ENCODE assay signal across 33 mouse cellular contexts in the genomic region with DNA sequence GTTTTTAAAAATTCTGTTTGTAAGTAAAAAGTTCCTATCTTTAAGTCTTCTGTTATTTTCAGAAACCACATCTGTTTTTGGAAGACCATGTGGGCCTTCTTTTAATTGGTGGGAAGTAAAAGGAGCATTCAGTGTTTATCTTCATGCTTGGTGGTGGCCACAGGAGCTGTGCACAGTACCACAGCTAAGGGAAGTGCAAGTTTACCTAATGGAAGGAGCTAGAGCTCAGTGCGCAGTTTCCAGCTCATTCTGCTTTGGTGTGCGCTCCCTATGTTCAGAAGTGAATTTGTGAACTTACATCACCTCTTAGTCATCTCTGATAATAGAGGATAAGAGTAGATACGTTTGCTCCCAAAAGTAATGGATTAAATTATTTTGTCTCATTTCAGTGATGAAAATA. TPM values are rescaled to one million over a fixed set of nuclear protein-coding genes. Genes with fewer than 3 reads are reported as not detected.
DNase-seq lines count a peak whose midpoint lies in the region; ATAC-seq and TF ChIP-seq lines count a peak whose summit lies in the region.
"Had no signal": no experiment of that assay in that cellular context is flagged by ENCODE, and none has a peak within 500 bp of the region (broad histone marks: within the 10 kb centered on the region; RNA-seq: fewer than 3 reads in every experiment).

No protein-coding gene starts in this region.

- H3K4me2 ChIP-seq in intestine, embryonic 15.5 days (replicated peaks) = no peak overlapping the region
- no peak overlapping the region; the same call in 1 of the 2 replicates for H3K4me2 ChIP-seq in intestine, postnatal 0 days (replicated peaks; ENCODE audit: low read depth)
- no peak overlapping the region for H3K4me2 ChIP-seq in stomach, embryonic 16.5 days (ENCODE audit: low read depth, low read length)
- H3K4me2 ChIP-seq: embryonic facial prominence, embryonic 12.5 days; embryonic facial prominence, embryonic 15.5 days; heart, embryonic 11.5 days; hindbrain, embryonic 12.5 days; hindbrain, embryonic 15.5 days had no signal

- H3K36me3 ChIP-seq in intestine, embryonic 15.5 days = no peaks in the 10 kb centered on the region
- H3K36me3 ChIP-seq in intestine, postnatal 0 days (ENCODE audit: control insufficient read depth, insufficient read depth) = no peaks in the 10 kb centered on the region
- no peaks in the 10 kb centered on the region for H3K36me3 ChIP-seq in stomach, embryonic 16.5 days (ENCODE audit: control insufficient read depth, insufficient read depth, low read length)
- H3K36me3 ChIP-seq: embryonic facial prominence, embryonic 12.5 days; embryonic facial prominence, embryonic 15.5 days; hindbrain, embryonic 12.5 days; hindbrain, embryonic 15.5 days had no signal

- 70% methylated on average over 3 of the region's 3 CpGs for WGBS in intestine, embryonic 15.5 days
- WGBS in intestine, postnatal 0 days = 54% methylated on average over 3 of the region's 3 CpGs
- WGBS in stomach, embryonic 16.5 days = 70% methylated on average over 3 of the region's 3 CpGs

- DNase-seq in left cerebral cortex, adult 8-10 months (ENCODE audit: low spot score in 2 of 2) = no peak
- no peak for DNase-seq in lung, adult 18-20 months
- DNase-seq in right cerebral cortex, adult 2 months (ENCODE audit: low spot score in 2 of 2) = no peak
- DNase-seq: adrenal gland, adult 8-10 months; adrenal gland, postnatal 25 days; cerebellum, adult 18-20 months; cerebellum, adult 9-10 months; cerebellum, postnatal 14 days; forebrain, postnatal 0 days; gastrocnemius, adult 2 months; gastrocnemius, postnatal 14 days; heart, adult 11 months had no signal

- H3K4me3 ChIP-seq in intestine, embryonic 15.5 days (replicated peaks) = no peak overlapping the region
- no peak overlapping the region for H3K4me3 ChIP-seq in intestine, postnatal 0 days (ENCODE audit: low read depth, low read length)
- H3K4me3 ChIP-seq in stomach, embryonic 16.5 days (replicated peaks; ENCODE audit: low read length) = no peak overlapping the region
- H3K4me3 ChIP-seq: embryonic facial prominence, embryonic 12.5 days; embryonic facial prominence, embryonic 15.5 days; gastrocnemius, adult 2 months; hindbrain, embryonic 12.5 days; hindbrain, embryonic 15.5 days had no signal

- H3K27me3 ChIP-seq in intestine, embryonic 15.5 days (replicated peaks) = no peaks in the 10 kb centered on the region
- H3K27me3 ChIP-seq in intestine, postnatal 0 days (replicated peaks; ENCODE audit: control insufficient read depth, insufficient read depth, low read length) = no peaks in the 10 kb centered on the region
- H3K27me3 ChIP-seq in stomach, embryonic 16.5 days (ENCODE audit: control insufficient read depth, insufficient read depth, low read length) = no peaks in the 10 kb centered on the region
- H3K27me3 ChIP-seq: embryonic facial prominence, embryonic 12.5 days; embryonic facial prominence, embryonic 15.5 days; hindbrain, embryonic 12.5 days; hindbrain, embryonic 15.5 days had no signal

- ATAC-seq in intestine, embryonic 15.5 days = peak; percentile 88
- 0 out of 2 replicates have a peak, but pooled peaks have one; percentile 36 for ATAC-seq in intestine, postnatal 0 days
- 0 out of 2 replicates have a peak, but pooled peaks have one; percentile 62 for ATAC-seq in stomach, embryonic 16.5 days (ENCODE audit: insufficient read depth, low FRiP score)
- ATAC-seq: CD4-positive, CD25-positive, alpha-beta regulatory T cell, adult 4 months; forebrain, embryonic 14.5 days; forebrain, postnatal 0 days had no signal

- no peaks in the 10 kb centered on the region for H3K9me3 ChIP-seq in intestine, embryonic 15.5 days
- no peaks in the 10 kb centered on the region for H3K9me3 ChIP-seq in intestine, postnatal 0 days (ENCODE audit: control insufficient read depth)
- no peaks in the 10 kb centered on the region for H3K9me3 ChIP-seq in stomach, embryonic 16.5 days (replicated peaks; ENCODE audit: control insufficient read depth, low read length)
- H3K9me3 ChIP-seq: embryonic facial prominence, embryonic 12.5 days; embryonic facial prominence, embryonic 15.5 days; hindbrain, embryonic 12.5 days; hindbrain, embryonic 15.5 days had no signal

- H3K27ac ChIP-seq in intestine, embryonic 15.5 days = no peak overlapping the region
- H3K27ac ChIP-seq in intestine, postnatal 0 days (ENCODE audit: low read depth, low read length) = no peak overlapping the region
- peak overlapping the region; percentile 23 for H3K27ac ChIP-seq in stomach, embryonic 16.5 days (ENCODE audit: low read length)
- H3K27ac ChIP-seq: embryonic facial prominence, embryonic 12.5 days; embryonic facial prominence, embryonic 15.5 days; gastrocnemius, adult 2 months; hindbrain, embryonic 12.5 days; hindbrain, embryonic 15.5 days had no signal

- no peaks in the 10 kb centered on the region for H3K4me1 ChIP-seq in intestine, embryonic 15.5 days (replicated peaks)
- no peaks in the 10 kb centered on the region for H3K4me1 ChIP-seq in intestine, postnatal 0 days (replicated peaks; ENCODE audit: control insufficient read depth, insufficient read depth, low read length)
- no peaks in the 10 kb centered on the region for H3K4me1 ChIP-seq in stomach, embryonic 16.5 days (ENCODE audit: control insufficient read depth, insufficient read depth, low read length)
- H3K4me1 ChIP-seq: embryonic facial prominence, embryonic 12.5 days; embryonic facial prominence, embryonic 15.5 days; hindbrain, embryonic 12.5 days; hindbrain, embryonic 15.5 days had no signal

- no peak for TF ChIP-seq CTCF in intestine, postnatal 0 days (IDR thresholded peaks at IDR 0.05; ENCODE audit: low read depth)

- H3K9ac ChIP-seq in intestine, embryonic 15.5 days = no peak overlapping the region
- no peak overlapping the region for H3K9ac ChIP-seq in intestine, postnatal 0 days (ENCODE audit: low read depth, low read length)
- H3K9ac ChIP-seq in stomach, embryonic 16.5 days (ENCODE audit: low read length) = no peak overlapping the region
- H3K9ac ChIP-seq: embryonic facial prominence, embryonic 12.5 days; embryonic facial prominence, embryonic 15.5 days; forebrain, postnatal 0 days; hindbrain, embryonic 12.5 days; hindbrain, embryonic 15.5 days had no signal

RNA-seq across cellular contexts. Expression of gene 4933425L06Rik, which starts 40.2 kb away (rescaled TPM):
- not detected in 2 replicates for polyA plus RNA-seq in intestine, embryonic 15.5 days (2015; fragmentation: Nextera tagmentation; extraction: Ambion mirVana)
- not detected in 2 replicates for polyA plus RNA-seq in intestine, postnatal 0 days (2015; fragmentation: Nextera tagmentation; extraction: Ambion mirVana)
- not detected in 2 replicates for polyA plus RNA-seq in stomach, embryonic 16.5 days (2015; fragmentation: Nextera tagmentation; extraction: Ambion mirVana)
- total RNA-seq in left cerebral cortex, adult 8-10 months (2022) = not detected
- total RNA-seq: adrenal gland, adult 8-10 months; adrenal gland, postnatal 25 days; forebrain, postnatal 0 days; gastrocnemius, adult 2 months; gastrocnemius, postnatal 14 days; gastrocnemius, postnatal 4 days; heart, adult 8-10 months; heart, postnatal 25 days; hematopoietic stem cell, adult 5-6 weeks; MEL had no signal
- polyA plus RNA-seq: brain, embryonic 14.5 days; C2C12; CD4-positive, CD25-positive, alpha-beta regulatory T cell, adult 4 months; embryonic facial prominence, embryonic 12.5 days; embryonic facial prominence, embryonic 15.5 days; forebrain, embryonic 11.5 days; forebrain, embryonic 14.5 days; forebrain, postnatal 0 days; frontal cortex, adult 2 months; heart, embryonic 11.5 days; heart, embryonic 14.5 days; heart, postnatal 0 days; hindbrain, embryonic 12.5 days; hindbrain, embryonic 15.5 days had no signal

Comparison
In these comparisons a context has a peak if more than half of its experiments do, and no peak if none do; other contexts are left out.
1. ATAC-seq: peak in every context shown above with its lines; median percentile 88 in intestine, embryonic 15.5 days; 62 in stomach, embryonic 16.5 days; 36 in intestine, postnatal 0 days.